15 mouse cellular contexts compared by ENCODE assay signal in genomic region chr12:28902132-28902531, GRCm38 (mm10).
"Had no signal": no experiment of that assay in that cellular context is flagged by ENCODE, and none has a peak within 500 bp of the region (broad histone marks: within the 10 kb centered on the region; RNA-seq: fewer than 3 reads in every experiment).

No protein-coding gene starts in this region.

- H3K27ac ChIP-seq: hindbrain, embryonic 15.5 days; limb, embryonic 15.5 days; liver, embryonic 14.5 days; midbrain, embryonic 10.5 days; midbrain, embryonic 15.5 days had no signal

- H3K36me3 ChIP-seq: hindbrain, embryonic 15.5 days; limb, embryonic 15.5 days; midbrain, embryonic 10.5 days; midbrain, embryonic 15.5 days had no signal

- H3K27me3 ChIP-seq: hindbrain, embryonic 15.5 days; limb, embryonic 15.5 days; midbrain, embryonic 15.5 days had no signal

- ATAC-seq: intestine, embryonic 16.5 days; lung, postnatal 0 days; midbrain, embryonic 15.5 days had no signal

- DNase-seq: layer of hippocampus, adult 9-11 months; layer of hippocampus, postnatal 36 days; lung, adult 2 months; retina, postnatal 1 day; right cerebral cortex, postnatal 4 days; spleen, adult 18-20 months; thymus, adult 18-20 months; thymus, postnatal 14 days had no signal

- H3K9ac ChIP-seq: hindbrain, embryonic 15.5 days; limb, embryonic 15.5 days; liver, embryonic 14.5 days; midbrain, embryonic 15.5 days had no signal

- H3K9me3 ChIP-seq: hindbrain, embryonic 15.5 days; limb, embryonic 15.5 days; midbrain, embryonic 15.5 days had no signal

- H3K4me2 ChIP-seq: hindbrain, embryonic 15.5 days; limb, embryonic 15.5 days; midbrain, embryonic 15.5 days had no signal

- H3K4me3 ChIP-seq: hindbrain, embryonic 15.5 days; limb, embryonic 15.5 days; midbrain, embryonic 10.5 days; midbrain, embryonic 15.5 days had no signal
